Mouse (Mus musculus) kidney, postnatal 0 days (tissue): ENCODE results near the gene Uvrag. TPM values are rescaled to one million over a fixed set of nuclear protein-coding genes. Genes with fewer than 3 reads are reported as not detected.
"Not testable (repeated sequence)": the region's sequence is repeated elsewhere in the genome, so short reads cannot be mapped to it uniquely, and the experiment has no call there.

Experiments
- ATAC-seq: fragments of 200-750 bp; cut with Nextera tagmentation; replicated peaks from 2 replicates; pipeline ENCODE4 v1.8.0; 2017; ENCODE audit warnings: low read depth, moderate number of reproducible peaks, moderate TSS enrichment, moderate library complexity; ENCODE audit not compliant: low FRiP score
- DNase-seq: peaks from one replicate; pipeline ENCODE4 v3.0.0-alpha.2; 2016; ENCODE audit warnings: low spot score
- H3K27ac ChIP-seq: fragments of 300-500 bp; sonication (generic); 2 replicates; pipeline ENCODE4 v1.5.1; 2014; ENCODE audit warnings: mild to moderate bottlenecking
- H3K27me3 ChIP-seq: fragments of 300-500 bp; sonication (generic); 2 replicates; pipeline ENCODE4 v1.6.1; 2014; ENCODE audit warnings: low read length, mixed read lengths; ENCODE audit not compliant: insufficient read depth
- H3K36me3 ChIP-seq: fragments of 300-500 bp; sonication (generic); 2 replicates; pipeline ENCODE4 v1.6.1; 2014; ENCODE audit warnings: low read length, mixed read lengths; ENCODE audit not compliant: insufficient read depth
- H3K4me1 ChIP-seq: fragments of 300-500 bp; sonication (generic); replicated peaks from 2 replicates; pipeline ENCODE4 v1.6.1; 2014; ENCODE audit warnings: antibody characterized with exemption, low read length, mixed read lengths; ENCODE audit not compliant: insufficient read depth
- H3K4me2 ChIP-seq: fragments of 300-500 bp; sonication (generic); 2 replicates; pipeline ENCODE4 v1.6.1; 2014; ENCODE audit warnings: mild to moderate bottlenecking, low read length, moderate library complexity, mixed read lengths
- H3K4me3 ChIP-seq: fragments of 300-500 bp; sonication (generic); replicated peaks from 2 replicates; pipeline ENCODE4 v1.5.1; 2014; ENCODE audit warnings: low read depth, low read length
- H3K9ac ChIP-seq: fragments of 300-500 bp; sonication (generic); 2 replicates; pipeline ENCODE4 v1.6.1; 2014; ENCODE audit warnings: low read depth, low read length
- H3K9me3 ChIP-seq: fragments of 300-500 bp; sonication (generic); replicated peaks from 2 replicates; pipeline ENCODE4 v1.6.1; 2016; ENCODE audit warnings: low read length, inconsistent platforms, mixed read lengths
- CTCF ChIP-seq: IDR thresholded peaks from 2 replicates; pipeline ENCODE4 v1.5.1; 2016; ENCODE audit warnings: antibody characterized with exemption, low read depth, mild to moderate bottlenecking, moderate library complexity
- WGBS: fragments of 180-500 bp; shearing (Covaris S2); extraction: QIAGEN DNeasy Blood & Tissue Kit; methylation state at CpG from one replicate; pipeline ENCODE4 v1.1.7; 2014; 5-methylcytosine and 5-hydroxymethylcytosine counted together
- polyA plus RNA-seq: library from polyadenylated mRNA; unstranded; fragments of >200 nt; fragmentation: Nextera tagmentation; extraction: Ambion mirVana; gene quantifications from 2 replicates; pipeline ENCODE4 v1.2.1, GENCODE M21; 2015

Uvrag gene
- polyA plus RNA-seq, 1 experiment from 2014 or later, result 19.0 TPM

GRCm38 (mm10) chr7:98970721-98971120, 170.2 kb downstream of the Uvrag start:
- no peaks in the 10 kb centered on the region for H3K36me3 ChIP-seq
- H3K4me3 ChIP-seq, result no peak overlapping the region
- no peak for DNase-seq
- 61% methylated on average over 5 of the region's 5 CpGs for WGBS
- H3K4me2 ChIP-seq, result no peak overlapping the region
- no peak for TF ChIP-seq CTCF
- H3K9me3 ChIP-seq, result no peaks in the 10 kb centered on the region
- H3K27ac ChIP-seq, result no peak overlapping the region
- no peaks in the 10 kb centered on the region for H3K27me3 ChIP-seq
- no peak for ATAC-seq
- no peak overlapping the region for H3K9ac ChIP-seq
- no peaks in the 10 kb centered on the region; the same call in 1 of the 2 replicates for H3K4me1 ChIP-seq

- Histone ChIP-seq H3K4me3 (no peak overlapping the region), H3K36me3 (no peaks in the 10 kb centered on the region), H3K9ac (no peak overlapping the region), H3K27ac (no peak overlapping the region), H3K4me2 (no peak overlapping the region), H3K9me3 (no peaks in the 10 kb centered on the region), H3K27me3 (no peaks in the 10 kb centered on the region), H3K4me1 (no peaks in the 10 kb centered on the region; the same call in 1 of the 2 replicates)
- 76% methylated on average over 8 of the region's 8 CpGs for WGBS
- ATAC-seq (no peak), DNase-seq (no peak)
- no peak for TF ChIP-seq CTCF
Observed at GRCm38 (mm10) chr7:98968741-98969395, 172.1 kb downstream of the Uvrag start.

GRCm38 (mm10) chr7:98968082-98968674, 172.8 kb downstream of the Uvrag start:
- TF ChIP-seq CTCF, result no peak
- Histone ChIP-seq H3K4me2 (peak overlapping the region; percentile 18; the same call in 1 of the 2 replicates), H3K9ac (0 out of 2 replicates have a peak overlapping the region, but pooled peaks have one; percentile 23), H3K27me3 (no peaks in the 10 kb centered on the region), H3K4me3 (no peak overlapping the region), H3K4me1 (no peaks in the 10 kb centered on the region; the same call in 1 of the 2 replicates), H3K36me3 (no peaks in the 10 kb centered on the region), H3K9me3 (no peaks in the 10 kb centered on the region), H3K27ac (no peak overlapping the region)
- WGBS, result 17% methylated on average over 16 of the region's 16 CpGs
- DNase-seq, result peak; percentile 19
- no peak for ATAC-seq

- no peak overlapping the region; the same call in 1 of the 2 replicates for H3K4me2 ChIP-seq
Observed at GRCm38 (mm10) chr7:98967672-98968071, 173.3 kb downstream of the Uvrag start.

GRCm38 (mm10) chr7:98963581-98963980, 177.4 kb downstream of the Uvrag start:
- not testable (repeated sequence) for ATAC-seq, H3K27ac ChIP-seq, H3K4me1 ChIP-seq, H3K9ac ChIP-seq, H3K27me3 ChIP-seq, DNase-seq, H3K4me3 ChIP-seq, H3K4me2 ChIP-seq, H3K36me3 ChIP-seq, H3K9me3 ChIP-seq
- 92% methylated on average over 13 of the region's 13 CpGs for WGBS

More at GRCm38 (mm10) chr7:98967672-98968071, 173.3 kb downstream of the Uvrag start:
- H3K36me3 ChIP-seq, result no peaks in the 10 kb centered on the region
- no peak overlapping the region for H3K27ac ChIP-seq
- no peak overlapping the region for H3K9ac ChIP-seq
- H3K9me3 ChIP-seq, result no peaks in the 10 kb centered on the region
- H3K27me3 ChIP-seq, result no peaks in the 10 kb centered on the region
- H3K4me3 ChIP-seq, result no peak overlapping the region
- DNase-seq, result no peak
- no peak for ATAC-seq
- no peaks in the 10 kb centered on the region; the same call in 1 of the 2 replicates for H3K4me1 ChIP-seq
- WGBS, result 51% methylated on average over 7 of the region's 7 CpGs
- TF ChIP-seq CTCF, result no peak

GRCm38 (mm10) chr7:98962547-98963311, 178.2 kb downstream of the Uvrag start:
- peak; percentile 87 for DNase-seq
- WGBS, result 33% methylated on average over 13 of the region's 13 CpGs

More at GRCm38 (mm10) chr7:98962547-98963311, 178.2 kb downstream of the Uvrag start:
- Histone ChIP-seq H3K9me3 (no peaks in the 10 kb centered on the region), H3K4me1 (no peaks in the 10 kb centered on the region), H3K9ac (no peak overlapping the region), H3K27me3 (no peaks in the 10 kb centered on the region), H3K36me3 (no peaks in the 10 kb centered on the region), H3K27ac (no peak overlapping the region), H3K4me2 (no peak overlapping the region), H3K4me3 (no peak overlapping the region)
- TF ChIP-seq CTCF, result peak; percentile 84
- ATAC-seq, result peak; percentile 74; the same call in 1 of the 2 replicates
